Mouse (Mus musculus) stomach, embryonic 15.5 days (tissue): ENCODE data around the gene Glod4. TPM values are rescaled to one million over a fixed set of nuclear protein-coding genes. Genes with fewer than 3 reads are reported as not detected.

ENCODE experiments used
- ATAC-seq: fragments of 200-750 bp; cut with Nextera tagmentation; 2 replicates; pipeline ENCODE4 v1.8.0; 2017; ENCODE audit warnings: low read depth, moderate number of reproducible peaks, moderate TSS enrichment; ENCODE audit not compliant: insufficient read depth, low FRiP score
- H3K27ac ChIP-seq: fragments of 300-500 bp; sonication (generic); 2 replicates; pipeline ENCODE4 v1.5.1; 2015; ENCODE audit warnings: mild to moderate bottlenecking, inconsistent platforms
- H3K27me3 ChIP-seq: fragments of 300-500 bp; sonication (generic); replicated peaks from 2 replicates; pipeline ENCODE4 v1.6.1; 2015; ENCODE audit warnings: inconsistent platforms
- H3K36me3 ChIP-seq: fragments of 300-500 bp; sonication (generic); 2 replicates; pipeline ENCODE4 v1.6.1; 2015; ENCODE audit warnings: inconsistent platforms
- H3K4me1 ChIP-seq: fragments of 300-500 bp; sonication (generic); 2 replicates; pipeline ENCODE4 v1.6.1; 2015; ENCODE audit warnings: inconsistent platforms
- H3K4me2 ChIP-seq: fragments of 300-500 bp; sonication (generic); 2 replicates; pipeline ENCODE4 v1.6.1; 2015; ENCODE audit warnings: mild to moderate bottlenecking, inconsistent platforms
- H3K4me3 ChIP-seq: fragments of 300-500 bp; sonication (generic); replicated peaks from 2 replicates; pipeline ENCODE4 v1.5.1; 2015; ENCODE audit warnings: inconsistent platforms
- H3K9ac ChIP-seq: fragments of 300-500 bp; sonication (generic); 2 replicates; pipeline ENCODE4 v1.6.1; 2015; ENCODE audit warnings: inconsistent platforms
- H3K9me3 ChIP-seq: fragments of 300-500 bp; sonication (generic); 2 replicates; pipeline ENCODE4 v1.6.1; 2016; ENCODE audit warnings: inconsistent platforms
- WGBS: fragments of 180-500 bp; shearing (Covaris S2); methylation state at CpG from one replicate; pipeline ENCODE4 v1.1.7; 2015; 5-methylcytosine and 5-hydroxymethylcytosine counted together
- polyA plus RNA-seq: library from polyadenylated mRNA; unstranded; fragments of >200 nt; fragmentation: Nextera tagmentation; extraction: Ambion mirVana; gene quantifications from 2 replicates; pipeline ENCODE4 v1.2.1, GENCODE M21; 2015

The Glod4 gene
- polyA plus RNA-seq, 1 experiment from 2014 or later, result 119 TPM

GRCm38 (mm10) chr11:76183745-76184144, 59.8 kb downstream of the Glod4 start:
- H3K27me3 ChIP-seq, result no peaks in the 10 kb centered on the region
- no peak overlapping the region for H3K4me3 ChIP-seq
- no peaks in the 10 kb centered on the region for H3K4me1 ChIP-seq
- ATAC-seq, result no peak
- H3K36me3 ChIP-seq, result no peaks in the 10 kb centered on the region
- no peak overlapping the region for H3K9ac ChIP-seq
- no peaks in the 10 kb centered on the region for H3K9me3 ChIP-seq
- H3K4me2 ChIP-seq, result no peak overlapping the region
- WGBS, result 73% methylated on average over 4 of the region's 4 CpGs
- H3K27ac ChIP-seq, result no peak overlapping the region

GRCm38 (mm10) chr11:76180146-76180540, 63.4 kb downstream of the Glod4 start:
- Histone ChIP-seq H3K36me3 (no peaks in the 10 kb centered on the region), H3K4me2 (peak overlapping the region; percentile 90), H3K9ac (peak overlapping the region; percentile 53; the same call in 1 of the 2 replicates), H3K9me3 (no peaks in the 10 kb centered on the region), H3K4me3 (peak overlapping the region; percentile 87), H3K4me1 (peaks cover 5% of the 10 kb centered on the region; the same call in 1 of the 2 replicates), H3K27ac (peak overlapping the region; percentile 72), H3K27me3 (no peaks in the 10 kb centered on the region)
- ATAC-seq, result no peak
- WGBS, result 15% methylated on average over 7 of the region's 7 CpGs

- WGBS, result under 1% methylated on average over 37 of the region's 37 CpGs
- Histone ChIP-seq H3K9me3 (no peaks in the 10 kb centered on the region), H3K9ac (peak within 1 kb of the TSS; percentile 53), H3K4me3 (peak within 1 kb of the TSS; percentile 87), H3K36me3 (no peaks in the 10 kb centered on the region; the same call in 1 of the 2 replicates), H3K4me1 (peaks cover 5% of the 10 kb centered on the region; the same call in 1 of the 2 replicates), H3K4me2 (peak within 1 kb of the TSS; percentile 90), H3K27me3 (no peaks in the 10 kb centered on the region), H3K27ac (peak within 1 kb of the TSS; percentile 72)
- peak; percentile 88 for ATAC-seq
These were observed 63.9 kb downstream of the Glod4 start, which contains the start of the genes Vps53 and Fam57a for GRCm38 (mm10) chr11:76179495-76180145. TSS of gene Vps53 (minus strand) at chr11:76179647. TSS of gene Fam57a (plus strand) at chr11:76179671.

- no peaks in the 10 kb centered on the region; the same call in 1 of the 2 replicates for H3K36me3 ChIP-seq
- H3K27ac ChIP-seq, result peak overlapping the region; percentile 72
- H3K4me3 ChIP-seq, result peak overlapping the region; percentile 87
- ATAC-seq, result peak; percentile 80
- H3K9me3 ChIP-seq, result no peaks in the 10 kb centered on the region
- H3K27me3 ChIP-seq, result no peaks in the 10 kb centered on the region
- peak overlapping the region; percentile 90 for H3K4me2 ChIP-seq
- peak overlapping the region; percentile 47 for H3K9ac ChIP-seq
- peaks cover 5% of the 10 kb centered on the region; the same call in 1 of the 2 replicates for H3K4me1 ChIP-seq
- WGBS, result under 1% methylated on average over 28 of the region's 28 CpGs
These were observed 64.6 kb downstream of the Glod4 start for GRCm38 (mm10) chr11:76178726-76179494.

- Histone ChIP-seq H3K4me2 (no peak overlapping the region), H3K27me3 (no peaks in the 10 kb centered on the region), H3K9me3 (no peaks in the 10 kb centered on the region), H3K36me3 (no peaks in the 10 kb centered on the region; the same call in 1 of the 2 replicates), H3K4me1 (0 out of 2 replicates have a peak, but pooled peaks cover 2% of the 10 kb centered on the region), H3K27ac (no peak overlapping the region), H3K9ac (no peak overlapping the region), H3K4me3 (no peak overlapping the region)
- WGBS, result 55% methylated on average over 5 of the region's 5 CpGs
- peak; percentile 65; the same call in 1 of the 2 replicates for ATAC-seq
These were observed 73.3 kb downstream of the Glod4 start for GRCm38 (mm10) chr11:76170207-76170606.

GRCm38 (mm10) chr11:76168976-76169375, 74.5 kb downstream of the Glod4 start:
- H3K9me3 ChIP-seq, result no peaks in the 10 kb centered on the region
- ATAC-seq, result no peak
- H3K27me3 ChIP-seq, result no peaks in the 10 kb centered on the region
- H3K27ac ChIP-seq, result no peak overlapping the region
- H3K4me1 ChIP-seq, result 0 out of 2 replicates have a peak, but pooled peaks cover 2% of the 10 kb centered on the region
- no peak overlapping the region for H3K4me3 ChIP-seq
- H3K4me2 ChIP-seq, result no peak overlapping the region
- WGBS, result 74% methylated on average over 3 of the region's 3 CpGs
- no peak overlapping the region for H3K9ac ChIP-seq
- no peaks in the 10 kb centered on the region for H3K36me3 ChIP-seq

- Histone ChIP-seq H3K4me3 (no peak overlapping the region), H3K9ac (no peak overlapping the region), H3K27me3 (no peaks in the 10 kb centered on the region), H3K36me3 (0 out of 2 replicates have a peak, but pooled peaks cover 3% of the 10 kb centered on the region), H3K4me2 (no peak overlapping the region), H3K4me1 (0 out of 2 replicates have a peak, but pooled peaks cover 2% of the 10 kb centered on the region), H3K9me3 (no peaks in the 10 kb centered on the region), H3K27ac (no peak overlapping the region)
- WGBS, result 17% methylated on average over 5 of the region's 5 CpGs
- no peak for ATAC-seq
These were observed 76.3 kb downstream of the Glod4 start for GRCm38 (mm10) chr11:76167079-76167765.

GRCm38 (mm10) chr11:76166657-76167056, 76.9 kb downstream of the Glod4 start:
- Histone ChIP-seq H3K27me3 (no peaks in the 10 kb centered on the region), H3K36me3 (0 out of 2 replicates have a peak, but pooled peaks cover 3% of the 10 kb centered on the region), H3K27ac (no peak overlapping the region), H3K4me1 (0 out of 2 replicates have a peak, but pooled peaks cover 2% of the 10 kb centered on the region), H3K4me2 (no peak overlapping the region), H3K9me3 (no peaks in the 10 kb centered on the region), H3K9ac (no peak overlapping the region), H3K4me3 (no peak overlapping the region)
- WGBS, result 85% methylated on average over 4 of the region's 4 CpGs
- ATAC-seq, result no peak

GRCm38 (mm10) chr11:76160251-76160650, 83.3 kb downstream of the Glod4 start:
- 28% methylated on average over 6 of the region's 6 CpGs for WGBS
- H3K27ac ChIP-seq, result no peak overlapping the region
- H3K9me3 ChIP-seq, result no peaks in the 10 kb centered on the region

GRCm38 (mm10) chr11:76158375-76158774, 85.2 kb downstream of the Glod4 start:
- WGBS, result 86% methylated on average over 2 of the region's 2 CpGs
- H3K9ac ChIP-seq, result no peak overlapping the region
- no peak overlapping the region for H3K4me2 ChIP-seq

More at GRCm38 (mm10) chr11:76160251-76160650, 83.3 kb downstream of the Glod4 start:
- peaks cover 9% of the 10 kb centered on the region for H3K36me3 ChIP-seq
- no peak overlapping the region for H3K4me2 ChIP-seq
- no peaks in the 10 kb centered on the region for H3K27me3 ChIP-seq
- no peaks in the 10 kb centered on the region for H3K4me1 ChIP-seq
- H3K4me3 ChIP-seq, result no peak overlapping the region
- H3K9ac ChIP-seq, result no peak overlapping the region
- no peak for ATAC-seq

GRCm38 (mm10) chr11:76154861-76155260, 88.7 kb downstream of the Glod4 start:
- Histone ChIP-seq H3K4me3 (no peak overlapping the region), H3K4me1 (no peaks in the 10 kb centered on the region), H3K36me3 (peaks cover 8% of the 10 kb centered on the region; the same call in 1 of the 2 replicates), H3K27me3 (no peaks in the 10 kb centered on the region), H3K27ac (no peak overlapping the region), H3K9ac (no peak overlapping the region), H3K4me2 (no peak overlapping the region), H3K9me3 (no peaks in the 10 kb centered on the region)
- ATAC-seq, result no peak
- 69% methylated on average over 2 of the region's 2 CpGs for WGBS

More at GRCm38 (mm10) chr11:76158375-76158774, 85.2 kb downstream of the Glod4 start:
- Histone ChIP-seq H3K4me1 (no peaks in the 10 kb centered on the region), H3K27me3 (no peaks in the 10 kb centered on the region), H3K36me3 (peaks cover 11% of the 10 kb centered on the region), H3K27ac (no peak overlapping the region), H3K4me3 (no peak overlapping the region), H3K9me3 (no peaks in the 10 kb centered on the region)
- ATAC-seq, result no peak
